Mouse (Mus musculus) intestine, postnatal 0 days (tissue): Measurements from ENCODE around the gene Dcaf11. TPM values are rescaled to one million over a fixed set of nuclear protein-coding genes. Genes with fewer than 3 reads are reported as not detected.

ENCODE experiments used
- ATAC-seq: fragments of 200-750 bp; cut with Nextera tagmentation; 2 replicates; pipeline ENCODE4 v1.8.0; 2017; ENCODE audit warnings: mild to moderate bottlenecking, moderate TSS enrichment, moderate library complexity
- H3K27ac ChIP-seq: fragments of 300-500 bp; sonication (generic); 2 replicates; pipeline ENCODE4 v1.5.1; 2014; ENCODE audit warnings: mild to moderate bottlenecking, low read depth, low read length, moderate library complexity
- H3K27me3 ChIP-seq: fragments of 300-500 bp; sonication (generic); replicated peaks from 2 replicates; pipeline ENCODE4 v1.6.1; 2014; ENCODE audit warnings: low read length, mixed read lengths; ENCODE audit not compliant: control insufficient read depth, insufficient read depth
- H3K36me3 ChIP-seq: fragments of 300-500 bp; sonication (generic); 2 replicates; pipeline ENCODE4 v1.6.1; 2014; ENCODE audit warnings: mild to moderate bottlenecking, moderate library complexity; ENCODE audit not compliant: control insufficient read depth, insufficient read depth
- H3K4me1 ChIP-seq: fragments of 300-500 bp; sonication (generic); replicated peaks from 2 replicates; pipeline ENCODE4 v1.6.1; 2014; ENCODE audit warnings: antibody characterized with exemption, low read length, mixed read lengths; ENCODE audit not compliant: control insufficient read depth, insufficient read depth
- H3K4me2 ChIP-seq: fragments of 300-500 bp; sonication (generic); replicated peaks from 2 replicates; pipeline ENCODE4 v1.6.1; 2014; ENCODE audit warnings: low read depth, mild to moderate bottlenecking, moderate library complexity
- H3K4me3 ChIP-seq: fragments of 300-500 bp; sonication (generic); 2 replicates; pipeline ENCODE4 v1.5.1; 2014; ENCODE audit warnings: low read depth, low read length
- H3K9ac ChIP-seq: fragments of 300-500 bp; sonication (generic); 2 replicates; pipeline ENCODE4 v1.6.1; 2014; ENCODE audit warnings: mild to moderate bottlenecking, low read depth, low read length
- H3K9me3 ChIP-seq: fragments of 300-500 bp; sonication (generic); 2 replicates; pipeline ENCODE4 v1.6.1; 2016; ENCODE audit warnings: mixed run types; ENCODE audit not compliant: control insufficient read depth
- CTCF ChIP-seq: sonication (generic); IDR thresholded peaks from 2 replicates; pipeline ENCODE4 v1.5.1; 2016; ENCODE audit warnings: low read depth, mild to moderate bottlenecking, control low read depth, antibody characterized with exemption, moderate library complexity
- WGBS: fragments of 180-500 bp; shearing (Covaris S2); extraction: QIAGEN DNeasy Blood & Tissue Kit; methylation state at CpG from one replicate; pipeline ENCODE4 v1.1.7; 2014; 5-methylcytosine and 5-hydroxymethylcytosine counted together
- polyA plus RNA-seq: library from polyadenylated mRNA; unstranded; fragments of >200 nt; fragmentation: Nextera tagmentation; extraction: Ambion mirVana; gene quantifications from 2 replicates; pipeline ENCODE4 v1.2.1, GENCODE M21; 2015

The Dcaf11 gene
- polyA plus RNA-seq, 1 experiment from 2014 or later, result 67.0 TPM

- Histone ChIP-seq H3K27me3 (no peaks in the 10 kb centered on the region), H3K36me3 (peaks cover 6% of the 10 kb centered on the region), H3K9ac (no peak overlapping the region), H3K4me3 (no peak overlapping the region), H3K4me1 (0 out of 2 replicates have a peak, but pooled peaks cover 4% of the 10 kb centered on the region), H3K4me2 (no peak overlapping the region), H3K9me3 (no peaks in the 10 kb centered on the region), H3K27ac (no peak overlapping the region)
- 64% methylated on average over 7 of the region's 7 CpGs for WGBS
- no peak for TF ChIP-seq CTCF
- ATAC-seq, result peak; percentile 41; the same call in 1 of the 2 replicates
These were observed 54.9 kb downstream of the Dcaf11 start for GRCm38 (mm10) chr14:55614565-55615178.

DNA sequence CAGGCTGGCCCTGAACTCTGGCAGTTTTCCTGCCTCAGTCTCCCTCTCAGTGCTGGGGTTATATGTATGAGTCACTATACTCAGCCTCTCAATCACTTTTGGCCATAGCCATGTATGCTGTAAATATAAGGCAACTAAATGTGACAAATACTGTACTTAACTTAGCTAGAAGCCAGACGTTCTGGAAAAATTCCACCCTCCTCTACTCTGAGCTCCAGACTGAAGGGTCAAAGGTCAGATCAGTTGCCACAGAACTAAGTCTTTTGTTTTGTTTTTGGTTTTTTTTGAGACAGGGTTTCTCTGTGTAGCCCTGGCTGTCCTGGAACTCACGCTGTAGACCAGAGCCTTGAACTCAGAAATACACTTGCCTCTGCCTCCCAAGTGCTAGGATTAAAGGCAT is 56.1 kb downstream of the Dcaf11 start:
- Histone ChIP-seq H3K9me3 (no peaks in the 10 kb centered on the region), H3K9ac (no peak overlapping the region), H3K36me3 (no peaks in the 10 kb centered on the region), H3K4me1 (0 out of 2 replicates have a peak, but pooled peaks cover 4% of the 10 kb centered on the region), H3K4me2 (no peak overlapping the region), H3K4me3 (no peak overlapping the region), H3K27ac (no peak overlapping the region), H3K27me3 (no peaks in the 10 kb centered on the region)
- WGBS, result 41% methylated on average over 2 of the region's 2 CpGs
- no peak for ATAC-seq
- no peak for TF ChIP-seq CTCF

- TF ChIP-seq CTCF, result no peak
- H3K4me3 ChIP-seq, result no peak overlapping the region
- ATAC-seq, result no peak
- no peak overlapping the region for H3K27ac ChIP-seq
- 75% methylated on average over 2 of the region's 2 CpGs for WGBS
- H3K27me3 ChIP-seq, result no peaks in the 10 kb centered on the region
- H3K9ac ChIP-seq, result no peak overlapping the region
- H3K4me2 ChIP-seq, result no peak overlapping the region
- no peaks in the 10 kb centered on the region for H3K9me3 ChIP-seq
- H3K36me3 ChIP-seq, result no peaks in the 10 kb centered on the region
- H3K4me1 ChIP-seq, result 0 out of 2 replicates have a peak, but pooled peaks cover 4% of the 10 kb centered on the region
These were observed 57.0 kb downstream of the Dcaf11 start for GRCm38 (mm10) chr14:55616844-55617243.

DNA sequence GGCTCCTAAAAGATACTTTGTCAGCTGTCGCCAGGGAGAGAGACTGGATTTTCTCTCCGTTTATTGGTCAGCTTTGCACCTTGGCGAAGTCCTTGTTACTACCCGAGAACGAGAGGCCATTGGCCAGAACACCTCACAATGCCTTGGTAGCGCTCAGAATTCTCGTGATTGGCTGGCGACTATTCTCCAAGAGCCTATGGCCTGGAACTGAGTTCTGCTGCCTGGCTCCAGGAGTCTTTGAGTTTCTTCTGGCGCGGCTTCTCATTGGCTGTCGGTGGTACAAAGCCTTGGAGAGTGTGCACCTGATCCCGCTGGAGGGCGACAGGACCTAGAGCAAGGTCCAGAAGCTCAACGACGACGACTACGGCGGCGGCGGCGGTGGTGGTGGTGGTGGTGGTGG is 58.0 kb downstream of the Dcaf11 start, which contains the start of gene Rec8:
Rec8 (plus strand) TSS at position 216 of the 400 bp plus-strand sequence.
- ATAC-seq, result peak; percentile 88
- Histone ChIP-seq H3K9ac (peak within 1 kb of the TSS; percentile 40), H3K27me3 (no peaks in the 10 kb centered on the region), H3K4me2 (peak within 1 kb of the TSS; percentile 59), H3K4me1 (0 out of 2 replicates have a peak, but pooled peaks cover 4% of the 10 kb centered on the region), H3K36me3 (peaks cover 2% of the 10 kb centered on the region; the same call in 1 of the 2 replicates), H3K9me3 (no peaks in the 10 kb centered on the region), H3K27ac (no peak within 1 kb of the TSS), H3K4me3 (peak within 1 kb of the TSS; percentile 34)
- peak; percentile 55 for TF ChIP-seq CTCF
- WGBS, result 20% methylated on average over 21 of the region's 21 CpGs

DNA sequence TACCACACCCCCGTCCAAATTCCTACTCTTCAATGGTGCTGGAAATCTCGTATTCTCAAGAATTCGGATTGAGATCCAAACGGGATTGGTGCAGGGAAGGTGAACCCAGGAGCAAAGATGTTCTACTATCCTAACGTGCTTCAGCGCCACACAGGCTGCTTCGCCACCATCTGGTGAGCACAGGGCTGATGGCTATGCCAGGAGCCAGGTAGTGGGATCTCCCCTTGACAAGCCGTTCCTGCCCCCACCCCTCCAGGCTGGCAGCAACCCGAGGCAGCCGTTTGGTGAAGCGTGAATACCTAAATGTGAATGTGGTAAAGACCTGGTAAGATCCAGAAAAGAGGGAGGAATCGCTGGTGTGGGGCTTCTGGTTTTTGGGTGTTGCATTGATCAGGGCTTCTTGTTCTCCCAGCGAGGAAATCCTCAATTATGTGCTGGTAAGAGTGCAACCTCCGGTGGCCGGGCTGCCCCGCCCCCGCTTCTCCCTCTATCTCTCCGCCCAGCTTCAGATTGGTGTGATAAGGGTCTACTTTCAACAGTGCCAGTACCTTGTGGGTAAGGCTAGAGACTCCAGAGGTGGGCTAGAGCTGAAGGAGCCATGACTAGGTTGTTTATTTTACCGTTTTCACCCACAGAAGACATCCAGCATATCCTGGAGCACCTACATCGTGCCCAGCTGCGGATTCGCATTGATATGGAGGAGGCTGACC is 58.8 kb downstream of the Dcaf11 start:
- TF ChIP-seq CTCF, result no peak
- WGBS, result 26% methylated on average over 22 of the region's 22 CpGs
- no peak for ATAC-seq
- Histone ChIP-seq H3K36me3 (peaks cover 2% of the 10 kb centered on the region; the same call in 1 of the 2 replicates), H3K4me2 (peak overlapping the region; percentile 59), H3K4me3 (peak overlapping the region; percentile 34), H3K27ac (no peak overlapping the region), H3K4me1 (0 out of 2 replicates have a peak, but pooled peaks cover 4% of the 10 kb centered on the region), H3K27me3 (no peaks in the 10 kb centered on the region), H3K9ac (peak overlapping the region; percentile 40), H3K9me3 (no peaks in the 10 kb centered on the region)

Other genes with a start within 250 kb of the Dcaf11 start
- 130 and 133 TPM in 2 replicates for gene Dhrs4, start 81.2 kb upstream of the Dcaf11 start, polyA plus RNA-seq
- gene Carmil3, start 69.4 kb upstream of the Dcaf11 start, polyA plus RNA-seq, result 0.52 and 0.61 TPM in 2 replicates
- gene Cpne6, start 49.6 kb upstream of the Dcaf11 start, polyA plus RNA-seq, result 0.24 and 0.39 TPM in 2 replicates
- gene Nrl, start 35.0 kb upstream of the Dcaf11 start, polyA plus RNA-seq, result not detected in 2 replicates
- gene Pck2, start 19.7 kb upstream of the Dcaf11 start, polyA plus RNA-seq, result 16.7 and 17.6 TPM in 2 replicates
- 1.2 and 1.8 TPM in 2 replicates for gene A730061H03Rik, start 400 bp downstream of the Dcaf11 start, polyA plus RNA-seq
- 0.48 and 0.52 TPM in 2 replicates for gene Fitm1, start 15.6 kb downstream of the Dcaf11 start, polyA plus RNA-seq
- 283 and 287 TPM in 2 replicates for gene Psme1, start 18.1 kb downstream of the Dcaf11 start, polyA plus RNA-seq
- 21.6 TPM in 2 replicates for gene Emc9, start 25.3 kb downstream of the Dcaf11 start, polyA plus RNA-seq
- 481 and 514 TPM in 2 replicates for gene Psme2, start 31.1 kb downstream of the Dcaf11 start, polyA plus RNA-seq
- 18.2 and 24.0 TPM in 2 replicates for gene Rnf31, start 31.7 kb downstream of the Dcaf11 start, polyA plus RNA-seq
- gene Irf9, start 43.6 kb downstream of the Dcaf11 start, polyA plus RNA-seq, result 44.7 and 46.9 TPM in 2 replicates
- 29.8 and 30.1 TPM in 2 replicates for gene Rec8, start 58.0 kb downstream of the Dcaf11 start, polyA plus RNA-seq
- gene Ipo4, start 76.0 kb downstream of the Dcaf11 start, polyA plus RNA-seq, result 28.0 and 29.8 TPM in 2 replicates
- gene Gm49378, start 77.9 kb downstream of the Dcaf11 start, polyA plus RNA-seq, result 2.3 and 2.7 TPM in 2 replicates
- gene Tm9sf1, start 83.8 kb downstream of the Dcaf11 start, polyA plus RNA-seq, result 94.6 and 95.9 TPM in 2 replicates
- 0.65 and 0.69 TPM in 2 replicates for gene Tssk4, start 90.2 kb downstream of the Dcaf11 start, polyA plus RNA-seq
- gene Mdp1, start 100.5 kb downstream of the Dcaf11 start, polyA plus RNA-seq, result 85.1 and 94.0 TPM in 2 replicates
- 21.3 and 24.4 TPM in 2 replicates for gene Gmpr2, start 111.9 kb downstream of the Dcaf11 start, polyA plus RNA-seq
- 385 and 387 TPM in 2 replicates for gene Nedd8, start 112.1 kb downstream of the Dcaf11 start, polyA plus RNA-seq
- gene Tinf2, start 121.8 kb downstream of the Dcaf11 start, polyA plus RNA-seq, result 20.6 and 21.9 TPM in 2 replicates
- 1.1 and 1.3 TPM in 2 replicates for gene Tgm1, start 153.9 kb downstream of the Dcaf11 start, polyA plus RNA-seq
- 24.0 and 25.6 TPM in 2 replicates for gene Rabggta, start 162.3 kb downstream of the Dcaf11 start, polyA plus RNA-seq
- gene Dhrs1, start 185.7 kb downstream of the Dcaf11 start, polyA plus RNA-seq, result 466 and 476 TPM in 2 replicates
- 14.4 and 14.9 TPM in 2 replicates for gene Nop9, start 185.7 kb downstream of the Dcaf11 start, polyA plus RNA-seq
- 366 and 385 TPM in 2 replicates for gene Cideb, start 198.5 kb downstream of the Dcaf11 start, polyA plus RNA-seq
- 6.7 and 9.0 TPM in 2 replicates for gene Ltb4r2, start 201.4 kb downstream of the Dcaf11 start, polyA plus RNA-seq
- gene Ltb4r1, start 206.0 kb downstream of the Dcaf11 start, polyA plus RNA-seq, result 3.8 and 4.1 TPM in 2 replicates
- 3.5 and 4.3 TPM in 2 replicates for gene Adcy4, start 224.1 kb downstream of the Dcaf11 start, polyA plus RNA-seq
- 39.2 and 47.3 TPM in 2 replicates for gene Ripk3, start 228.9 kb downstream of the Dcaf11 start, polyA plus RNA-seq